ENCODE assay signal across 10 mouse cellular contexts in the genomic region with DNA sequence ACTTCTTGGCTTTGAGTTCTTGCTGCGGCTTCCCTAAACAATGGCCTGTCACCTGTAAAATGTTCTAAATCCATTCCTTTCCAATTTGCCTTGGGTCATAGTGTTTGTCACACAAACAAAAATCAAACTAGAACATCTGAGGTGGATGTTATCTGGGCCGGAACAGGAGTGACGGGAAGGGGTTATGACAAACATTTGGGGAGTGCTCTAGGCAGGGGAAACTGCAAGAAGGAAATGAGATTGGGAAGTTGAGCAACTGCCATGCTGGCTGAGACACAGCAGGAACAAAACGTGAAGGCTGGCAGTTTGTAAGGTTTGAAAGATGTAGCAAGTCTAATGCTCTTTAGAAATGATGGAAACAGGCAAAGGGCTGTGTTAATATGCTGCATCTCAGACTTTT.
DNase-seq lines count a peak whose midpoint lies in the region; ATAC-seq and TF ChIP-seq lines count a peak whose summit lies in the region.
"Had no signal": no experiment of that assay in that cellular context is flagged by ENCODE, and none has a peak within 500 bp of the region (broad histone marks: within the 10 kb centered on the region; RNA-seq: fewer than 3 reads in every experiment).

No protein-coding gene starts in this region.

- H3K4me3 ChIP-seq in heart, adult 2 months, result no peak overlapping the region
- H3K4me3 ChIP-seq in liver, embryonic 12.5 days, result no peak overlapping the region
- H3K4me3 ChIP-seq in liver, embryonic 11.5 days (ENCODE audit: low read depth, low read length), result no peak overlapping the region
- no peak overlapping the region for H3K4me3 ChIP-seq in lung, embryonic 14.5 days (ENCODE audit: low read depth, low read length)

- no peaks in the 10 kb centered on the region for H3K27me3 ChIP-seq in heart, adult 2 months (ENCODE audit: control insufficient read depth, insufficient read depth, low read length)
- H3K27me3 ChIP-seq in liver, embryonic 12.5 days (replicated peaks), result no peaks in the 10 kb centered on the region
- no peaks in the 10 kb centered on the region for H3K27me3 ChIP-seq in liver, embryonic 11.5 days (replicated peaks; ENCODE audit: control insufficient read depth, insufficient read depth, low read length)
- no peaks in the 10 kb centered on the region for H3K27me3 ChIP-seq in lung, embryonic 14.5 days (ENCODE audit: insufficient read depth, low read length)
- H3K27me3 ChIP-seq: megakaryocyte, embryonic 14.5 days had no signal

- no peak for TF ChIP-seq CTCF in heart, adult 2 months (IDR thresholded peaks at IDR 0.05)
- TF ChIP-seq CTCF in lung, embryonic 14.5 days (IDR thresholded peaks at IDR 0.05; ENCODE audit: low read depth), result no peak

- whole genome bisulfite sequencing in heart, adult 2 months, result 41% methylated on average over 4 of the region's 4 CpGs
- 29% methylated on average over 4 of the region's 4 CpGs for WGBS in liver, embryonic 12.5 days (ENCODE audit: insufficient replicate concordance)
- 46% methylated on average over 4 of the region's 4 CpGs for WGBS in liver, embryonic 11.5 days
- 49% methylated on average over 4 of the region's 4 CpGs for WGBS in lung, embryonic 14.5 days

- peak; percentile 38 to 59 for DNase-seq in heart, adult 2 months
- DNase-seq in heart, postnatal 14 days, result no peak
- DNase-seq in liver, embryonic 11.5 days (ENCODE audit: low spot score), result no peak
- DNase-seq in lung, embryonic 14.5 days, result no peak
- DNase-seq in skeletal muscle tissue, adult 2 months (ENCODE audit: low read depth, low spot score), result peak; percentile 22
- no peak for DNase-seq in left cerebral cortex, adult 11 months (ENCODE audit: low spot score)
- DNase-seq in right cerebral cortex, postnatal 10 days (ENCODE audit: low spot score in 2 of 2), result no peak

- H3K9ac ChIP-seq in heart, adult 2 months (ENCODE audit: low read depth, low read length), result no peak overlapping the region
- no peak overlapping the region for H3K9ac ChIP-seq in liver, embryonic 12.5 days
- H3K9ac ChIP-seq in liver, embryonic 11.5 days (ENCODE audit: low read depth, low read length), result no peak overlapping the region
- H3K9ac ChIP-seq in lung, embryonic 14.5 days, result no peak overlapping the region
- H3K9ac ChIP-seq: hindbrain, embryonic 14.5 days had no signal

- intact Hi-C loops in heart, adult 2 months (cut with DNase I), result loop anchor here (2.0 to 5.0 kb wide), 4 partner anchors 33 to 163 kb away; no protein-coding TSS in a partner anchor
- intact Hi-C loops in heart, postnatal 14 days (cut with DNase I), result no loop called here

- peak overlapping the region; percentile 47 for H3K27ac ChIP-seq in heart, adult 2 months
- H3K27ac ChIP-seq in liver, embryonic 12.5 days, result 0 out of 2 replicates have a peak overlapping the region, but pooled peaks have one; percentile 25
- no peak overlapping the region for H3K27ac ChIP-seq in liver, embryonic 11.5 days (ENCODE audit: low read depth, low read length)
- H3K27ac ChIP-seq in lung, embryonic 14.5 days (ENCODE audit: low read depth), result peak overlapping the region; percentile 65
- H3K27ac ChIP-seq: hindbrain, embryonic 14.5 days had no signal

- 0 out of 2 replicates have a peak, but pooled peaks have one; percentile 35 for ATAC-seq in liver, embryonic 12.5 days
- ATAC-seq in liver, embryonic 11.5 days (replicated peaks; ENCODE audit: low FRiP score), result no peak
- no peak for ATAC-seq in lung, embryonic 14.5 days (ENCODE audit: insufficient read depth)

- peak; percentile 87; the same call in 1 of the 2 replicates for TF ChIP-seq EP300 in heart, adult 2 months (IDR thresholded peaks at IDR 0.05; ENCODE audit: insufficient read depth, low read depth, low read length)

- H3K36me3 ChIP-seq in heart, adult 2 months (ENCODE audit: control insufficient read depth, insufficient read depth, low read length), result peaks cover 14% of the 10 kb centered on the region
- H3K36me3 ChIP-seq in liver, embryonic 12.5 days, result no peaks in the 10 kb centered on the region
- no peaks in the 10 kb centered on the region for H3K36me3 ChIP-seq in liver, embryonic 11.5 days (ENCODE audit: control insufficient read depth, insufficient read depth, low read length)
- no peaks in the 10 kb centered on the region for H3K36me3 ChIP-seq in lung, embryonic 14.5 days (ENCODE audit: insufficient read depth)

- H3K4me2 ChIP-seq in liver, embryonic 12.5 days, result no peak overlapping the region
- no peak overlapping the region for H3K4me2 ChIP-seq in liver, embryonic 11.5 days
- H3K4me2 ChIP-seq in lung, embryonic 14.5 days, result no peak overlapping the region
- H3K4me2 ChIP-seq: hindbrain, embryonic 14.5 days had no signal

- peaks cover 5% of the 10 kb centered on the region for H3K79me2 ChIP-seq in heart, adult 2 months (replicated peaks; ENCODE audit: control insufficient read depth, insufficient read depth, low read length)

- no peaks in the 10 kb centered on the region for H3K9me3 ChIP-seq in liver, embryonic 12.5 days (replicated peaks)
- no peaks in the 10 kb centered on the region for H3K9me3 ChIP-seq in liver, embryonic 11.5 days (ENCODE audit: control insufficient read depth, low read length)
- no peaks in the 10 kb centered on the region for H3K9me3 ChIP-seq in lung, embryonic 14.5 days (ENCODE audit: low read depth, low read length)
- H3K9me3 ChIP-seq: megakaryocyte, embryonic 14.5 days had no signal

- peaks cover 27% of the 10 kb centered on the region for H3K4me1 ChIP-seq in heart, adult 2 months (ENCODE audit: control insufficient read depth, insufficient read depth, low read length)
- H3K4me1 ChIP-seq in liver, embryonic 12.5 days, result peaks cover 7% of the 10 kb centered on the region; the same call in 1 of the 2 replicates
- H3K4me1 ChIP-seq in liver, embryonic 11.5 days (replicated peaks; ENCODE audit: control insufficient read depth, insufficient read depth, low read length), result no peaks in the 10 kb centered on the region; the same call in 1 of the 2 replicates
- no peaks in the 10 kb centered on the region for H3K4me1 ChIP-seq in lung, embryonic 14.5 days (ENCODE audit: insufficient read depth)

- TF ChIP-seq POLR2A in heart, adult 2 months (IDR thresholded peaks at IDR 0.05; ENCODE audit: insufficient read depth, low read depth, low read length), result 0 out of 2 replicates have a peak, but pooled peaks have one; percentile 43

Comparison
In these comparisons a context has a peak if more than half of its experiments do, and no peak if none do; other contexts are left out.
1. DNase-seq: peak in heart, adult 2 months (2 of 2) and skeletal muscle tissue, adult 2 months (single experiment); none in heart, postnatal 14 days (0 of 2), liver, embryonic 11.5 days (single experiment), lung, embryonic 14.5 days (single experiment), left cerebral cortex, adult 11 months (single experiment) and right cerebral cortex, postnatal 10 days (0 of 2).